Mouse (Mus musculus) thymus, adult 2 months (tissue): Measurements from ENCODE around the gene Fbxo30. TPM values are rescaled to one million over a fixed set of nuclear protein-coding genes. Genes with fewer than 3 reads are reported as not detected.
"Not testable (repeated sequence)": the region's sequence is repeated elsewhere in the genome, so short reads cannot be mapped to it uniquely, and the experiment has no call there.

ENCODE experiments used
- DNase-seq: peaks from one replicate; pipeline ENCODE4 v3.0.0; 2021
- H3K27ac ChIP-seq: fragments of 200-500 bp; 2 replicates; pipeline ENCODE4 v1.5.1; 2012; ENCODE audit warnings: low read length, control low read depth; ENCODE audit not compliant: control insufficient read depth, insufficient read depth
- H3K27me3 ChIP-seq: fragments of 200-500 bp; 2 replicates; pipeline ENCODE4 v1.6.1; 2012; ENCODE audit warnings: mild to moderate bottlenecking, low read length, moderate library complexity, mixed read lengths; ENCODE audit not compliant: control insufficient read depth, insufficient read depth
- H3K36me3 ChIP-seq: fragments of 200-500 bp; 2 replicates; pipeline ENCODE4 v1.6.1; 2012; ENCODE audit warnings: mild to moderate bottlenecking, low read length, moderate library complexity; ENCODE audit not compliant: control insufficient read depth, insufficient read depth
- H3K4me1 ChIP-seq: fragments of 200-500 bp; replicated peaks from 2 replicates; pipeline ENCODE4 v1.6.1; 2012; ENCODE audit warnings: low read length; ENCODE audit not compliant: control insufficient read depth, insufficient read depth
- H3K4me3 ChIP-seq: fragments of 200-500 bp; 2 replicates; pipeline ENCODE4 v1.5.1; 2012; ENCODE audit warnings: mild to moderate bottlenecking, low read length, control low read depth, moderate library complexity; ENCODE audit not compliant: control insufficient read depth, insufficient read depth
- CTCF ChIP-seq: fragments of 200-500 bp; IDR thresholded peaks from 2 replicates; pipeline ENCODE4 v1.5.1; 2012; ENCODE audit warnings: mild to moderate bottlenecking, control low read depth, low read length, moderate library complexity, borderline replicate concordance; ENCODE audit not compliant: control insufficient read depth, poor library complexity, insufficient read depth; ENCODE audit errors: extremely low read depth
- POLR2A ChIP-seq: fragments of 200-500 bp; IDR thresholded peaks from 2 replicates; pipeline ENCODE4 v1.6.1; 2012; ENCODE audit warnings: mild to moderate bottlenecking, low read length, control low read depth, moderate library complexity; ENCODE audit not compliant: control insufficient read depth, poor library complexity, insufficient read depth; ENCODE audit errors: extremely low read depth
- WGBS: fragments of 180-500 bp; shearing (Covaris S2); methylation state at CpG from one replicate; pipeline ENCODE4 v1.1.7; 2018; 5-methylcytosine and 5-hydroxymethylcytosine counted together
- polyA plus RNA-seq: library from polyadenylated mRNA; depleted of rRNA; stranded (reverse); fragments of >200 nt; gene quantifications from 2 replicates; pipeline ENCODE4 v1.2.3, GENCODE M21; 2012

Fbxo30 gene
- polyA plus RNA-seq, 1 experiment: 1.3 TPM

GRCm38 (mm10) chr10:11282306-11282631, 1.1 kb downstream of the Fbxo30 start:
- no peak for TF ChIP-seq CTCF
- no peak for TF ChIP-seq POLR2A
- 34% methylated on average over 4 of the region's 4 CpGs for WGBS
- Histone ChIP-seq H3K4me3 (no peak overlapping the region), H3K36me3 (no peaks in the 10 kb centered on the region), H3K27ac (no peak overlapping the region), H3K4me1 (no peaks in the 10 kb centered on the region; the same call in 1 of the 2 replicates), H3K27me3 (no peaks in the 10 kb centered on the region; the same call in 1 of the 2 replicates)
- no peak for DNase-seq

DNA sequence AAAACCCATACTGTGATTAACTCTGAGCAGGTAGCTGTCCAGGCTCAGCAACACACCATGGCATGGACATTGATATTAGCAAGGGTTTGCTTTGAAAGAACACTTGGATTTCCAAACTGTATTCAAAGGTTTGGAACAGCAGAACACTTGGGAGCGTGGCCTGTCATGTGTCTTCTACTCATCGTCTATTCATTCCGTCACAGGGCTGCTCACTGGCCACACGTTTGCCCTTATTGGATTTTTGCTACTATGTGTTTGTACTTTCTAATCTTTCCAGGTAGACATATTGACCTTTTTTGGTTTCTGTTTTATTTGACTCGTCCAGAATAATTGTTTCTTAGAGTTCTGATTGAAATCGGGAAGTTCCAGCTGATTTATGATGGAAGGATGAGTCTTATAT, 17.3 kb downstream of the Fbxo30 start:
- Histone ChIP-seq H3K27me3 (no peaks in the 10 kb centered on the region), H3K36me3 (no peaks in the 10 kb centered on the region), H3K4me3 (no peak overlapping the region), H3K4me1 (no peaks in the 10 kb centered on the region), H3K27ac (no peak overlapping the region)
- WGBS: 95% methylated on average over 6 of the region's 6 CpGs
- DNase-seq: no peak
- TF ChIP-seq CTCF: no peak
- TF ChIP-seq POLR2A: no peak

GRCm38 (mm10) chr10:11305365-11306053, 24.4 kb downstream of the Fbxo30 start:
- no peak overlapping the region for H3K4me3 ChIP-seq
- no peaks in the 10 kb centered on the region for H3K4me1 ChIP-seq
- H3K27ac ChIP-seq: no peak overlapping the region
- H3K36me3 ChIP-seq: no peaks in the 10 kb centered on the region
- TF ChIP-seq POLR2A: no peak
- no peak for TF ChIP-seq CTCF
- 79% methylated on average over 9 of the region's 9 CpGs for WGBS
- no peaks in the 10 kb centered on the region for H3K27me3 ChIP-seq
- DNase-seq: no peak

DNA sequence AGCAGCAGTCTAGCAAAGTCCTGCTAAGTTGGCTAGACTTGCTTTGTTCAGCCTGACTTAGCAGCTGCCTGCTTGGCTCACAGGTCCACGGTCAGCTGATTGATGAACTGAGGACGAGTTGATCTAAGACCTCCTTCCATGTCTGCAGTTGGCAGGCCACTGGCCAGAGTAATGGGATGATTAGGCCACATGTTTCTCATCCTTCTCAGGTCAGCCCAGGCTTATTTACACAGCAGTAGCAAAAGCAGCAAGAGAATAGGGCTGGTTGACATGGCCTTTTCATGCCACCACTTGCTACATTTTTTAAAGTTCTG, 24.9 kb downstream of the Fbxo30 start:
- Histone ChIP-seq H3K27me3 (no peaks in the 10 kb centered on the region), H3K36me3 (no peaks in the 10 kb centered on the region), H3K4me1 (no peaks in the 10 kb centered on the region), H3K27ac (no peak overlapping the region), H3K4me3 (no peak overlapping the region)
- DNase-seq: no peak
- 85% methylated on average over 2 of the region's 2 CpGs for WGBS
- no peak for TF ChIP-seq POLR2A
- TF ChIP-seq CTCF: no peak

- no peak overlapping the region for H3K4me3 ChIP-seq
Measured at GRCm38 (mm10) chr10:11309866-11310265, 28.7 kb downstream of the Fbxo30 start.

DNA sequence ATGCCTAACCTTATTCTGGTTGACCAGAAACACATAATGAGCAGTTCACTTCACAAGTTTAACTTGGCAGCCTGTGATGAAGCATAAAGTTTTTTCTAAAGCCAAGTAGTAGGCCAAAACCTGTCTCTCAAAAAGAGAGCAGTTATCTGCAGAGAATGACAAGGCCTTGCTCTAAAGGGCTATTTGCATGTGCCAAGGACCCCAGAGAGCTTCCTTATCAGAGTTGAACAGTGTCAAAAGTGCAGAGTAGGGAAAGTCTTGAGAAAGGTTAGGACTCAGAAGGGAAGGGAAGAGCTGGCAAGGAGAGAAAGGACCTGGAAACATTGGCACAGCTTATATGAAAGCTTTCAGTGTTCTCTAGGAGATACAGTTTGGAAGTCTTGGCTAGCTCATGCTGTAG, 29.4 kb downstream of the Fbxo30 start:
- no peaks in the 10 kb centered on the region for H3K4me1 ChIP-seq
- H3K4me3 ChIP-seq: no peak overlapping the region
- DNase-seq: no peak
- no peak for TF ChIP-seq POLR2A
- TF ChIP-seq CTCF: no peak
- no peaks in the 10 kb centered on the region for H3K36me3 ChIP-seq
- H3K27me3 ChIP-seq: no peaks in the 10 kb centered on the region
- H3K27ac ChIP-seq: no peak overlapping the region

More at GRCm38 (mm10) chr10:11309866-11310265, 28.7 kb downstream of the Fbxo30 start:
- Histone ChIP-seq H3K36me3 (no peaks in the 10 kb centered on the region), H3K4me1 (no peaks in the 10 kb centered on the region), H3K27ac (no peak overlapping the region), H3K27me3 (no peaks in the 10 kb centered on the region)
- no peak for DNase-seq
- 82% methylated on average over 1 of the region's 1 CpGs for WGBS
- no peak for TF ChIP-seq POLR2A
- TF ChIP-seq CTCF: no peak

DNA sequence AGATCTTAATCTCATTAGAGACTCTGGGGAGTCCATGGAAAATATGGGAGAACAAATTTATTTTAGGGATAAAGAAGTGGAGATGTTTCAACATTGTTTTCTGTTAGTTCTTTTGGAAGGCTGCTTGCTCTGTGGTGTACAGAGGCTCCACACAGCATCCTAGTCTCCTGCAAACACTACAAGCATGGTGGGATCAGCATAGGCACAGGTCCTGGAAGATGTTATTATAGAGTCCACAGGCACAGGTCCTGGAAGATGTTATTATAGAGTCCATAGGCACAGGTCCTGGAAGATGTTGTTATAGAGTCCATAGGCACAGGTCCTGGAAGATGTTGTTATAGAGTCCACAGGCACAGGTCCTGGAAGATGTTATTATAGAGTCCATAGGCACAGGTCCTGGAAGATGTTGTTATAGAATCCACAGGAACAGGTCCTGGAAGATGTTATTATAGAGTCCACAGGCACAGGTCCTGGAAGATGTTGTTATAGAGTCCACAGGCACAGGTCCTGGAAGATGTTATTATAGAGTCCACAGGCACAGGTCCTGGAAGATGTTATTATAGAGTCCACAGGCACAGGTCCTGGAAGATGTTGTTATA, 36.8 kb downstream of the Fbxo30 start:
- H3K36me3 ChIP-seq, H3K27me3 ChIP-seq, H3K4me3 ChIP-seq, H3K4me1 ChIP-seq, H3K27ac ChIP-seq, DNase-seq: not testable (repeated sequence)
